ENCODE assay signal across 17 mouse cellular contexts in genomic region chr13:31409123-31409513, GRCm38 (mm10).
A peak's percentile ranks its signal among the peaks of the same experiment; 100 is the strongest.
DNase-seq lines count a peak whose midpoint lies in the region; ATAC-seq lines count a peak whose summit lies in the region.
"Had no signal": no experiment of that assay in that cellular context is flagged by ENCODE, and none has a peak within 500 bp of the region (broad histone marks: within the 10 kb centered on the region; RNA-seq: fewer than 3 reads in every experiment).

No protein-coding gene starts in this region.

- no peak for DNase-seq in hindbrain, embryonic 10.5 days (ENCODE audit: low spot score)
- no peak for DNase-seq in neural tube, embryonic 10.5 days (ENCODE audit: extremely low spot score, low spot score)
- peak; percentile 3 for DNase-seq in midbrain, embryonic 14.5 days
- DNase-seq in frontal cortex, postnatal 10 days (ENCODE audit: low spot score in 2 of 2): no peak
- DNase-seq in c-Kit-positive CD71-positive TER-119-positive erythroid progenitor cells, embryonic 14.5 days (ENCODE audit: low spot score): no peak
- DNase-seq: adrenal gland, postnatal 36 days; cerebellum, adult 9-11 months; gastrocnemius, postnatal 25 days; heart, postnatal 10 days; kidney, adult 9 months; kidney, postnatal 4 days; lung, adult 18-20 months; thymus, adult 2 months had no signal

- H3K27ac ChIP-seq in hindbrain, embryonic 12.5 days: no peak overlapping the region
- H3K27ac ChIP-seq in hindbrain, embryonic 10.5 days: no peak overlapping the region
- H3K27ac ChIP-seq in neural tube, embryonic 12.5 days: no peak overlapping the region
- H3K27ac ChIP-seq in midbrain, embryonic 14.5 days (replicated peaks; ENCODE audit: low read depth, low read length): no peak overlapping the region
- H3K27ac ChIP-seq: heart, embryonic 10.5 days had no signal

- H3K36me3 ChIP-seq in hindbrain, embryonic 12.5 days: no peaks in the 10 kb centered on the region
- H3K36me3 ChIP-seq in hindbrain, embryonic 10.5 days: no peaks in the 10 kb centered on the region
- no peaks in the 10 kb centered on the region for H3K36me3 ChIP-seq in neural tube, embryonic 12.5 days
- no peaks in the 10 kb centered on the region for H3K36me3 ChIP-seq in midbrain, embryonic 14.5 days (ENCODE audit: control insufficient read depth, insufficient read depth, low read length)
- H3K36me3 ChIP-seq: heart, embryonic 10.5 days had no signal

- H3K4me2 ChIP-seq in hindbrain, embryonic 12.5 days (replicated peaks): peak overlapping the region; percentile 22; the same call in 1 of the 2 replicates
- H3K4me2 ChIP-seq in neural tube, embryonic 12.5 days (replicated peaks): 0 out of 2 replicates have a peak overlapping the region, but pooled peaks have one; percentile 17
- H3K4me2 ChIP-seq in midbrain, embryonic 14.5 days (ENCODE audit: low read length): peak overlapping the region; percentile 41

- no peak overlapping the region for H3K9ac ChIP-seq in hindbrain, embryonic 12.5 days
- H3K9ac ChIP-seq in neural tube, embryonic 12.5 days: no peak overlapping the region
- no peak overlapping the region for H3K9ac ChIP-seq in midbrain, embryonic 14.5 days (replicated peaks; ENCODE audit: low read length)

- H3K9me3 ChIP-seq in hindbrain, embryonic 12.5 days (replicated peaks): no peaks in the 10 kb centered on the region
- no peaks in the 10 kb centered on the region for H3K9me3 ChIP-seq in hindbrain, embryonic 10.5 days
- H3K9me3 ChIP-seq in neural tube, embryonic 12.5 days: no peaks in the 10 kb centered on the region
- no peaks in the 10 kb centered on the region for H3K9me3 ChIP-seq in midbrain, embryonic 14.5 days (ENCODE audit: control insufficient read depth, low read length)
- H3K9me3 ChIP-seq: heart, embryonic 10.5 days had no signal

- no peak overlapping the region for H3K4me3 ChIP-seq in hindbrain, embryonic 12.5 days
- no peak overlapping the region for H3K4me3 ChIP-seq in hindbrain, embryonic 10.5 days
- no peak overlapping the region for H3K4me3 ChIP-seq in neural tube, embryonic 12.5 days
- H3K4me3 ChIP-seq in midbrain, embryonic 14.5 days (replicated peaks; ENCODE audit: low read depth, low read length): no peak overlapping the region
- H3K4me3 ChIP-seq: heart, embryonic 10.5 days had no signal

- no peaks in the 10 kb centered on the region for H3K27me3 ChIP-seq in hindbrain, embryonic 12.5 days
- no peaks in the 10 kb centered on the region for H3K27me3 ChIP-seq in hindbrain, embryonic 10.5 days (ENCODE audit: insufficient read depth, poor library complexity, severe bottlenecking)
- 0 out of 2 replicates have a peak, but pooled peaks cover 4% of the 10 kb centered on the region for H3K27me3 ChIP-seq in neural tube, embryonic 12.5 days (replicated peaks)
- no peaks in the 10 kb centered on the region for H3K27me3 ChIP-seq in midbrain, embryonic 14.5 days (ENCODE audit: control insufficient read depth, insufficient read depth, low read length)

- H3K4me1 ChIP-seq in hindbrain, embryonic 12.5 days: 0 out of 2 replicates have a peak, but pooled peaks cover 6% of the 10 kb centered on the region
- H3K4me1 ChIP-seq in hindbrain, embryonic 10.5 days (replicated peaks): no peaks in the 10 kb centered on the region
- no peaks in the 10 kb centered on the region for H3K4me1 ChIP-seq in neural tube, embryonic 12.5 days
- peaks cover 8% of the 10 kb centered on the region for H3K4me1 ChIP-seq in midbrain, embryonic 14.5 days (ENCODE audit: control insufficient read depth, insufficient read depth, low read length)
- H3K4me1 ChIP-seq: heart, embryonic 10.5 days had no signal

- peak; percentile 32; the same call in 1 of the 2 replicates for ATAC-seq in hindbrain, embryonic 12.5 days (ENCODE audit: low FRiP score)
- no peak for ATAC-seq in neural tube, embryonic 12.5 days (ENCODE audit: low FRiP score, low read depth)
- ATAC-seq in midbrain, embryonic 14.5 days (ENCODE audit: low FRiP score, low TSS enrichment): no peak
- ATAC-seq: inflammation-experienced regulatory T-cells, adult 6 months had no signal

- 81% methylated on average over 2 of the region's 2 CpGs for WGBS in hindbrain, embryonic 12.5 days
- WGBS in hindbrain, embryonic 10.5 days: 92% methylated on average over 2 of the region's 2 CpGs
- WGBS in neural tube, embryonic 12.5 days: 79% methylated on average over 2 of the region's 2 CpGs
- WGBS in midbrain, embryonic 14.5 days: 81% methylated on average over 2 of the region's 2 CpGs
